Mouse (Mus musculus): ENCODE results near the gene Gm5678.

DNA sequence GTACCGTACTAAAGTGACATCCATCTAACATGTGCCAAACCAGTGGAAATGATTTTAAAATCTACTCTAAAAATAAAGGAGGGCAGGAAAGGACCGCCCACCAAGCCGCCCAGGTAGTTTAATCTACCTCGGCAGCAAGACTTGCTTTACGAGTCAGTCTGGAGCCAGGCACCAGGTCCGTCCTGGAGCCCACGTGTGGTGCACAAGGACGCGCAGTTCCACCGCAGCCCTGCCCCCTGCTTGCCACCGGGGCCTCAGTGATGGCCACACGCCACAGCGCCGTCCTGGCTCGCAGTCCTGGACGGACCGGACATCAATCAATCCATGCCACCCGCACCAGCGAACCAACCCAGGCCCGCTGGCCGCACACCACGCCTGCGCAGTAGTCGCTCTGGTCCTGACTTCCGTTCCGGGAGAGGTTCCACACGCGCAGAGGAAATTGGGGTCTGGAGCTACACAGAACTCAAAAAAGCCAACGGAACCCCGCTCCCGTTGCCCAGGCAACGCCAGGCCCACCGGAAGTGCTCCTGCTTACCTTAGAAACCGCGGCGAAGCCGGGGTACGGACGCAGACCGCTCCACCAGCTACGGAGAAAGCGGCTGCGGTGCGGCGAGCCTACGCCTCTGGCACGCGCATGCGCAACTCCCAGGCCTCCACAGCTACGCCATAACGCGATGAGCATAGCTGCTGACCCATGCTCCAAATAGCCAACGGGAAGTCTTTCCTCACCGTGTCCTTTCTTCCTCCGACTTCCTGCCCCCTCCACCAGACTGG, 24.3 kb upstream of the Gm5678 start, which contains the start of gene Setd4:
- TF ChIP-seq CTCF (IDR thresholded peaks at IDR 0.05; ENCODE audit: low read depth) (0 out of 2 replicates have a peak, but pooled peaks have one; percentile 11), EP300 (IDR thresholded peaks at IDR 0.05; ENCODE audit: low read depth) (0 out of 2 replicates have a peak, but pooled peaks have one; percentile 71)
